Mouse (Mus musculus): ENCODE data around the gene Dctn1.

DNA sequence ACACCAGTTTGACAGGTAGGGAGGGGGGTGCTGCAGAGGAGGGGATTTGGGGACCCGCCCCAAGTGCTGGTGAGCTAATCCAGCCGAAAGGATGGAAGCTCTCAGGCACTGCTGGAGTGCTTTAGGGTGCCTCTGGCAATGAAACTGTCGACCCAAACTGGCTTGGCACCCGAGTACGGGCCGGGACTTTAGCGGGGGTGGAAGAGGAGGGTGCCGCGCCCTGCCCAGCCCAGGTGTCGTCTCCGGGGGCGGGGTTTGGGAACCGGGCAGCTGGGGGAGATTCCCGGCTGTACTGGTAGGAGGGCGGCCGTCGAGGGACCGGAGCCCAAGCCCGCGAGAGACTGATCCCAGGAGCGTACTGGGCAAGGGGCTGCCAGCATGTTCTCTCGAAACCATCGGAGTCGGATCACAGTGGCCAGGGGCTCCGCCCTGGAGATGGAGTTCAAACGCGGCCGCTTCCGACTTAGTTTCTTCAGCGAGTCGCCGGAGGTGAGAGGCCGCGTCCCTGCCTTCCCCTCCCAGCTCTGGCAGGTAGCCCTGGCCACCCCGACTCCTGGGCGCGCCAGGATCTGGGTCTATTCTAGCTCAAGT lies 30.1 kb upstream of the Dctn1 start:
- TF ChIP-seq CTCF (IDR thresholded peaks at IDR 0.05): no peak
- TF ChIP-seq EP300 (IDR thresholded peaks at IDR 0.05): no peak
